Mouse (Mus musculus) left cerebral cortex, adult 8-10 months (tissue): ENCODE measurements around the gene Map2k6. TPM values are rescaled to one million over a fixed set of nuclear protein-coding genes. Genes with fewer than 3 reads are reported as not detected.

Experiments used
- DNase-seq, 2 experiments: peaks; one replicate each; pipeline ENCODE4 v3.0.0; 2022; ENCODE audit warnings: low spot score in 2 of 2
- total RNA-seq, 4 experiments: library from RNA; stranded (reverse); gene quantifications; 2 replicates each; pipeline ENCODE4 v1.2.4; 2022

Gene Map2k6
- total RNA-seq, 4 experiments from 2014 or later, result 21.9 to 23.5 (median 22.6) TPM

DNA sequence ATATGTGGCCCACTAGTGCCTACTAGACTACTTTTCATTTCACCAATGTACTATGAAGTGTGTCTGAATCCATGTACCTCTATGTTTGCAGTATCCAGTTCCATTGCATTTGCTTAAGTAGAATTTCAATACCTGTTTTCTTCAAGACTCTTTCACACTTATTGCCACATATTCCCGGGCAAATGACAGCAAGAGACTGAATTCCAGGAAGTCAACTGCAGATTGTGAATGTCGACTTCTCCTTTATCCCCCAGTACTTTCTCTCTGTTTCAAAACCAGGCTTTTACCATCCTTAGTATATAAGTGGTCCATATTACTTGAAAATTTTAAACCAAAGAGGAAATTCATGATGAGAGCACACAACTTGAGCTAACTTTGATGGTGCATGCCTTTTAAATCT lies 4.7 kb downstream of the Map2k6 start:
- no peak for DNase-seq

DNA sequence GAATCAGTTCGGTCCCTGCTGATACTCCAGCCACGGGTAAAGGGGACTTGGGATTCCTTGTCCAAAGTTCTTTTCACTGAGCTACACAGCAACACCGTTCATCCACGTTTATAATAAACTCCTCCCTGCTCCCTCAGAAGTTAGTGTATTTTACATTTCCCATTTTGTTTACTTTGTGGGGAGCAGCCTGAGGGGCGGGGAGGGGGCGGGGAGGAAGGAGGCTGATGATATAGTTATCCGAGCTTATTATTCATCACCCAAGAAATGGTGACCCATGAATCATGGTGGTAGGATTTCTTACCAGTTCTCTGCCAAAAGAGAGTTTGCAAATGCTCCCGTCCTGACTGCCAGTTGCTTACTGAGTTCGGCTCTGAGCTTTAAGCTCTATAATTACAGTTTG lies 6.7 kb downstream of the Map2k6 start:
- no peak for DNase-seq

DNA sequence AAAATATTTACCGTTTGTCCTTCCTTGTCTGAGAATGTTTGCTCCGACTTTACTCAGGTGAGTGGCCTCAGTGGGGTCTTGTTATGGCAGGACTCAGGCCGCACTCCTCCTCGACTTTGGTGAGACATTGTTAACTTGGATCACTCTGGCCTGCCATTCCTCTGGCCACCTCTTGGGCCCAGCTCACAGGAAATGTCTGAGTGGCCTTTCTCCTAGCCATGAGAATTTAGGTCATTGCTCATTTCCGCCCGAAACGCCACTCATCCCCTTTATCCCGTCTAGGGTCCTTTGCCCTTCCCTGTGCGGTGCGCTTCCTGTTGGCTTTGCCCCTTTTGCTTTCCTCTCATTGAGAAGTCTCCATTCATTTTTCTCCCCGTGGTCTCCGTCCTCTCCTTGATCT lies 10.2 kb downstream of the Map2k6 start:
- DNase-seq, result no peak

DNA sequence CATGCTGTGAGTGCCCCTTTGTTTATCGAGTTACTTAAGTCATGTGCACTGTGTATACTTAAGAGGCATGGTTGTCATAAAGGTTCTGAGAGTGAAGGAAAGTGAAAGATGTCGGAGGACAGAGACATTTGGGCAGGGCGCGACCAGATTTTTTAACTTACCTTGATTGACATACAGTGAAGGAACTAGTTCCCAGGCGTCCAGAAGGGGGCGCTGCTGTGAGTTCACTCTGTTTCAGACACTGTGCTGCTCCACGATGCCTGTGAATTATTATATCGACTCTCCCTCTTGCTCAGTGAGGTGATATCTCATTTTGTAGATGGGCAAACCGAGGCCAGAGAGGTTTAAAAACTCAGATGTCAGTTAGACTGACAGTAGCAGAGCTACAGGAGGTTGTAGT lies 10.9 kb downstream of the Map2k6 start:
- no peak for DNase-seq

DNA sequence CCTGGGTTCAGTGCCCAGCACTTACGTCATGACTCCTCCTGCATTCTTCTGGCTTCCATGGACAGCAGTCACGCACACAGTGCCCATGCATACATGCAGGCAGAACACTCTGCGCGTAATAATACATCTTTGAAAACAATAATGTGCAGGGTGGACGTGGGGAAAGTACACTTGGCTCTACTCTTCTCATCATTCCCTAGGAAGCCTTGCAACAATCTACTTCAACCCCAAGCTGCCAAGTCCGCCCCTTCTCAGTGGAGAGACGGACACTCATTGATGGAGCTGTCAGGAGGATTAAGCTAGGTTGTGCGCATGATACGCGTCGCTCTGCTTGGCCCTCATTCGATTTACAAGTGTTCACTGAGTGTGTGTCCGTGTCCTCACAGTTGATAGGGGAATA lies 12.7 kb downstream of the Map2k6 start:
- DNase-seq, result no peak

DNA sequence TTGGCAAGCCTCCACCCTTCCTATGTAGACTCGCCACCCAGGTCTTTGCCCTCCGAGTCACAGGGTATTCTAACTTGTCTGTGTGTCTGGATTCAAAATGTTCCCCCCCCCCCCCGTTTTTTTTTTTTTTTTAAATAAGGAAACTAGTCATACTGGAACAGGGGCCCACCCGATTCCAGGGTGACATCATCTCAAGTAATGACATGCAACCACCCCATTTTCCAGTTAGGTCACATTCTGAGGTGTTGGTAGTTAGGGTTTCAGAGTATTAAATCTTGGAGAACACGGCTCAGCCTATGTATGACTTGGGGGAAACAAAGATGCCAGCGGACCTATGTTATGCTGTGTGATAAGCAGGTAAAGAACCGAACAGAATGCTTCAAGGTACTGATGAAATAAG lies 15.3 kb downstream of the Map2k6 start:
- no peak for DNase-seq

DNA sequence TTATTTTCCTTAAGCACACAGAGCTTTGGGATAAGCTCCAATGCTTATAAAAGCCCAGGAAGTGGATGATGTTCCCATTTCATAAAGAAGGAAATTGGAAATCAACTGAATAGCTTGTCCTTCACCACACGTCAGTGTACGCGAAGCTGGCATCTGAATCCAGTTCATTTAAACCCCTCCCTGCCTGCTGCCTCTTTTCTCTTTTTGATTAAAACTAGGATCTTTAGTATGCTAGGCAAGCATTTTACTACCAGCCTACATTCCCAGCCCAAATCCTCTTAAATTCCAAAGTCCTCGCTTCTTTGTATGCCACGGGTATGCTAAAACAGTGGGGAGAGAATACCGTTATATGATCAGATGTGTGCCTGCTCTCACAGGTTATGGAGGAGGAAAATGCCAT lies 17.8 kb downstream of the Map2k6 start:
- DNase-seq, result no peak

DNA sequence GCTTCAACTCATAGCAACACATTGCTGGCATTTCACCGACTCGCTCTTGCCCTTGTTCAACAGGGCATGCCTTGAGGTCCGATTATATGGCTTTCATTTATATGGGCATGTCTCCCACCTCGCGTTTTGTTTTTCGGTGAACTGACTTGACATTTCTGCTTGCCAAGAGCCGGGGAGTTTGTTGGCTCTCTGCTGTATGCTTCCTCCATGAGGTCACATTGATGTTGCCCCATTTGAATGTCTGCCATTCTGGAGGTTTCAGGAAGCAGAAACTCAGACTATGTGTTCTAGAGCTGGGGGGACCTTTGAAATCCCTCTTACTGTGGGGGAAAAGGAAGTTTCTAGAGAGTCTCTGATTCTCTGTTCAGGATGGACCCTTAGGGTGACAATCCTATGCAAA lies 21.5 kb downstream of the Map2k6 start:
- DNase-seq, result no peak

DNA sequence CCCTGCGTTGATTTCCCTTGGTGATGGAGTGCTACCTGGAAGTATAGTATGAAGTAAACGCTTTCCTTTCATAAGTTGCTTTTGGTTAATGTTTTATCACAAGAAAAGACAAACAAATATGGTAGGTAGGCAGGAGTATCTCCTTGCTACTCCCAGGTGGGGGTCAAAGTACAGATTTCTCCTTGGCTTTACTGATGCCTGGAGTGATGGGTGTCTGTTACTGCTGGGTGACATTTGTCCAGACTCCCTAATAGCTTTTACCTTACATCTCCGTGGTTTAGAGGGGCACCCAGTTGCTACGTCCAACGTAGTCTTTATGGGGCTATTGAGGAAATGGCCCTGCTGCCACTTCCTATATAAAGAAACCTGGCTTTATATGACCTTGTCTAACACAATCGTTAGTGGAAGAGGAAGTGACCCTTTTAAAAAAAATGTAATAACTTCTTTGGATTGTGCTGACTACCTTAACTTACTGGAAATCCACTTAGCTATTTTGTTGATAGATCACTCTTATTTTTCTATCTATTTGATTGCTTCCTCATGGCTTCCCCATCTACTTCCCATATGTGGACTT lies 27.7 kb downstream of the Map2k6 start:
- DNase-seq, result no peak

DNA sequence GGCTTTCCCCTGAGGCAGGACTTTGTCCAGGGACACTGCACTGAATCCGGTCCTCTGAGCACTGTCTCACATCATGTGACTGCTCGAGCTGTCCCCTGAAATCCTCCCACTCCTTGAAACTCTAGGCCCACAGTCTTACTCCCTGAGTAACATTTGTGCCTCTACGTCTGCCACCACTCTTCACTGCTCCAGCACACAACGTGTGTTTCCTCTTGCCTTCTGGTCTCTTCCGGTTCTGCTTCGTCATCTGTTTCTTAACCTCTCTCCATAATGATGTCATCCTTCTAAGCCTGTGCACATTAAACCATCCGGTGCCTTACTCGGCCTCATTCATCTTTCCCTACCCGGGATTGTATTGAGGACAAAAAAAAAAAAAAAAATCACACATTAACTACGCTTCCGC lies 28.2 kb downstream of the Map2k6 start:
- no peak for DNase-seq

DNA sequence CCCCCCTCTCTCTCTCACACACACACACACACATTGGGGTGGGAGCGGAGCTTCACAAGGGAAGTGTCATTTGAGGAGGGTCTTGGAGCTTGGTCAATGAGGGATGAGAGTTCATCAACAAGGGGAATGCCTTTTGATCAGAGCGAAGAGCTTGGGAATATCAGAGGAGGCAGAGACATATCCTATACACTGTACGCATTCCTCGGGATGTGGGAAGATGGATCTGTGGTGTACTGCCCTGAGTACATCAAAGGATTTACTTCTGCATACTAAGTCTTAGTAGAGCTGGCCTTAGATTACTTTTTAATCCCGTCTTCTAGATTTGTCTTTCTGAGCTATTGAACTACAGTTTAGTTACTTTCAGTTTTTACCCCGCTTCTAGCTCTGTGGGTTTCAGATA lies 30.1 kb downstream of the Map2k6 start:
- no peak for DNase-seq

DNA sequence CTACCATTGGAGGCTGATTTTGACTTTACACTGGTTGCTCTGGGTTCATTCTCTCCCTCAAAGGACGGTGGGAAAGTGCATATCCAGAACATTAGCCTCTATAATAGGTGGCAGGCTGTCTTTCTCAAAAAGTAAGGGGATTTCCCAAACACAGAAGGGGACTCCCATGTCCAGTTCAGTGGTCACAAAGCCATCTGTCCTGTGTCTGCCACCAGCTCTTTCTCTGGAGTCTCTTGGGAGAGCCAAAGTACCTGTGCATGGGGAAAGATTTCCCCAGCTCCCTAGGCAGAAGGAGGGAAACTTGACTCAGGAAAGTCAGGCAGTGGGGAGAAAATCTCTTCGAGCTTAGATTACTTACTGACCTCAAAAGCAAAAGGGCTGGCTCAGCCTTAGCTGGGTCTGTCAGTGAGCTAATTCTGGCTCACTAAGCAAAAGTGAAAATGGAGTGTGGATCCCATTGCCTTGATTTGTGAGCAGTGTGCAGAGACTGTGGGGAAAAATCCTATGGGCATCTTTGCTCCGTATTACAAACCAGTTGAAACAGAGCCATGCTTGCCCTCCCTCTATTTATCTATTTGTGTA lies 31.0 kb downstream of the Map2k6 start:
- no peak for DNase-seq

DNA sequence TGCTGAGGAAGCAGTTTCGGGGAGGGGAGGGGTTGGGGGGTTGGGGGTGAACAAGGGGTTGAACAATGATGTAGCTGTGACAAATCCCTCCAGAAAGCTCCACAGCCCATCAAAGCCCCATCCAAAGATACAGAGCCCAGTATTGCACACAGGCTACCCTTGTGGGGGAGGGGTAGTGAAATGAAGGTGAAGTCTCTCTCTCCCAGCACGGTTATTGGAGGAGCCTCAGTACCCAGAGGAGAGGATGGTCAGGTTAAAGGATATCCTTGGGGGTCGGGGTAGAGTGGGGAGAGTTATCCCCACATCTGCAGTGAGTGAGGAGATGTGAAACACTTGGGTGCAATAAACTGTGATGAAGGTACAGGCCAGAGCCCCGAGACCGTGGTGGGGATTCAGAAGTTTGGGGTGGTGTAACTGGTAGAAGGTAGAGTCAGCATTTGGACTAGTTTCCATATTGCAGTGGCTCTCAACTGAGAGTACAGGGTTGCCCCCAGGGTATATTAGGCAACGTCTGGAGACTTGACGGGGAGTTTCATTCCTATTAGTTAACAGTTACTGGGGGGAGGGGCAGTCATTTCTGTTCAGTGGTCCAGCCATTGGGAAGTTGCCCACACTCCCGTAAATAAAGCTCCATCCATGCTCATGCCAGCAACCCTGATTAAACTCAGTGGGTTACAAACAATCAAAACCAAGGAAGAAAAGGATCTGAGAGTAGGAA lies 37.1 kb downstream of the Map2k6 start:
- DNase-seq, result no peak

DNA sequence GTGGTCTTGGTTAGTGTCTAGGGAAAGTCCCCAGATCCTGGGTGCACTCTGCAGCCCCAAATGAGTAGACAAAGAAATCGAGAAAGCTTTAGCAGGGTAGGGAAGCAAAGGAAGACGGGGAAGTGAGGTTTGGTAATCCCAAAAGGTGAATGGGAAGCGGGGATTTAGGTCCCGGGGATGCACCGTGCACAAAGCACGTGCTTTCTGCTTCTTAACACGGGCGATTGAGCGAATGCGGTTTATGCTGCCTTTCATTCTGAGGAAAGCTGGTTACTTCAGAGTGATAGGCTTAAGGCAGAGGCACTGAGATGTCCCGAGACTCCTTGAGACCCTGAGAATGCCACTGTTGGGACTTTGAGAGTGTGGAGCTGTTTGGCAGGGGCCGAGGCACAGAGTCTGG lies 38.1 kb downstream of the Map2k6 start:
- DNase-seq, result no peak

DNA sequence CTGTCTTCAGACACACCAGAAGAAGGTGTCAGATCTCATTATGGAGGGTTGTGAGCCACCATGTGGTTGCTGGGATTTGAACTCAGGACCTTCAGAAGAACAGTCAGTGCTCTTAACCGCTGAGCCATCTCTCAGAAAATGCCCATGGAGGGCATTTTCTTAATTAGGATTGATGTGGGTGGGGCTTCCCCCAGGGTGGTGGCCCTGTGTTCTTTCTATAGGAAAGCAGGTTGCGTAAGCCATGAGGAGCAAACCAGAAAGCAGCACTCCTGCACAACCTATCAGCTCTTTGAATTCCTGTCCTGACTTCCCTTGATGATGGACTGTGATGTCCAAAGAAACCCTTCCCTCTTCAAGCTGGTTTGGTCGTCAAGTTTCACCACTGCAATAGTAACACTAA lies 39.2 kb downstream of the Map2k6 start:
- DNase-seq, result no peak

DNA sequence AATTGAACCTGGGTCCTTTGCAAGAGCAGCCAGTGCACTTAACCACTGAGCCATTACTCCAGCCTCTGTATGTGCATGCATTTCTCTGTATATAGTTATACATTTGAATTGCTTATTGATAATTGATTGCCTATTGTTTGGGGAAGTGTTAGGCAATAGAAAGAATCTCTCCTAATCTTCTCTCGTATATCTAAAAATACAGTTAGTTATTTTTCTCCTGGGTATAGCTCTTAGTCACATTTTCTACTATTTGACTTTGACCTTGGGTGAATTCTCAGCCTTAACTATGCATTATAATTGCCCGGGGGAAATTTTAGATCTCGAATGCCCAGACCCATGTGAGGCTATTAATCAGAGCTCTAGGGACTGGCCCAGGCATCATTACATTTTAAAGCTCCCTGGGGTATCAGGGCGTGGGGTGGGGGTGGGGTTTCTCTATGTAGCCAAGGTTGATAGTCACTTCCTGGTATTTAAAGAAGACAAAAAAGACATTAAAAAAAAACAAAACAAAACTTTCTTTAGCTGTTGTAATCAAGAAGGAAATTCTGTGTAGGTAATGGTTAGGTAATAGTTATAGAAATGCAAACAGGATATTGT lies 39.9 kb downstream of the Map2k6 start:
- no peak for DNase-seq

DNA sequence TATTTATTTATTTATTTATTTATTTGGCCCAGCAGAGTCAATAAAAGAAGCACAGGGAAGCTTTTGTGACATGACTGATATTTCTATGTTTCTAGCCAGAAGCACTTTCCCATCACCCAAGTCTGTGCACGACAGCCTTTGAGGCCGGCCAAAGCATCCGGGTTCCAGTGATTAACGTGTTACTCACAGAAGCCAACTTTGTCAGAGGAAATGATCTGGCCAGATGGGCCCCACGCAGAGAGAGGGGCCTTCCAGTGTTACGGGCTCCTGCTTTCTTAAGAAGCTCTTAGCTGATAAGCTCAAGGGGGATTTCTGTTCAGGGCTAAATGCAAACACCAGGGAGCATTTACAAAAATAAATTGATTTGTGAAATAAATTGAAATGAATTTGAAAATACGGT lies 40.4 kb downstream of the Map2k6 start:
- no peak for DNase-seq

DNA sequence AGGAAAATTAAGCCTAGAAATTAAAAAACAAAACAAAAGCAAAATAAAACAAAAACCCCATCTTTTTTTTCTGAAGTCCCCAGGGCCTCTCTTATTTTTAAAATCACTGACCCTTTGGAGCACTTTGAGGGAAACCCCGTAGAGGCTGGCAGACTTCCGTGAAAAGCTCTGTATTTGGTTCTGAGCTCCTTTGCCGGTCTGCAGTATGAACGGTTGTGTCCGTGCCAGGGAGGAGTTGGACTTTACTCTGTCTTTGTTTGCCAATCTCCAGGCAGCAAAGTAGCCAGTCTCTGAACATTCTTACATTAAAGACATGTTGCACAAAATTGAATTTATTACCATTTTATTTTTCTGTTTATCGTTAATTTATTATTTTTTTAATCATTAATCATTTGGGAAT lies 45.7 kb downstream of the Map2k6 start:
- no peak for DNase-seq

DNA sequence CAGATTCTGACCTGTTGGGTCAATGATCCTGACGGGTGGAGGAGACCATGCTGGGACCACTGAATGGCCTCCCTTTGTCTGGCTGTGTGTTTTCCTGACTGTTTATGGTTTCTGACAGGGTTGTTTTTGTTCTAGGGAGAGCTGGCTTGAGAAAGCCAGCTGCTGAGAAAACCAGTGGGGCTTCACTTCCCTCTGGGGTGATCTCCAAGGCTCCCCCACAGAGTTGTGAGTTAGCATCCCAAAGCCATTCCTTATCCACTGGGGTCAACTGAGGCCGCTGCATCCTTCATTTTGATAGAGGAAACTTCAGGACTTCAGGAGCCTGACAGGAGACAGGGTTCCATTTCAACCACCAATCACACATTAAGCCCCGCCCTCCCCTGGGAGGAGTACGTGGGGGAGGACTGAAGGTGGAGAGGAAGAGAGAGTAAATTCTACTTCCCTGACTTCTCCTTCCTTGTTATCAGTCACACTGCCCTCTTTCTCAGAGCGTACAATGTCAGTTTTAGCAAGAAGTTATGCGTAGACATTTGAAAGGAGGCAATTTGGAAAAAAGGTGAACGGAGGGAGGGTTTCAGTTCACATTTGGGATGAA lies 49.3 kb downstream of the Map2k6 start:
- DNase-seq, result no peak

DNA sequence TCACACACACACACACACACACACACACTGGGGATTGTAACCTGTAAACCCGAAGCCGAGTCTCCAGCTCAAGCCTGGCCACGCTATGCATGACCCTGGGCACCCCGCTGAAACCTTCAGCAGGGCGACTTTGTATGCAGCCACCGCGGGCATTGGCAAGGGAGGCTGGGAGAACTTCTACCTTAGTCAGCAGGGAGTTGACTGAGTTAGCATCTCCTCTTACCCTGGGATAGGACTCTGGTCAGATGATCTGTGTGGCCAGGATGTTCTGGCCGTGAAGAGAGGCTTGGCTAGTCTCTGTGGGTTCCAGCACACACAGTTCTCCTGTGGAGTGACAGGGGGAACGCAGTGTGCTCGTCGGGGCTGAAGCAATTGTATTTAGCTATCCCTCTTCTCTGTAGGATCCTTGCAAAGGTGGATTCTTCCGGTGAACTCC lies 49.8 kb downstream of the Map2k6 start:
- no peak for DNase-seq

DNA sequence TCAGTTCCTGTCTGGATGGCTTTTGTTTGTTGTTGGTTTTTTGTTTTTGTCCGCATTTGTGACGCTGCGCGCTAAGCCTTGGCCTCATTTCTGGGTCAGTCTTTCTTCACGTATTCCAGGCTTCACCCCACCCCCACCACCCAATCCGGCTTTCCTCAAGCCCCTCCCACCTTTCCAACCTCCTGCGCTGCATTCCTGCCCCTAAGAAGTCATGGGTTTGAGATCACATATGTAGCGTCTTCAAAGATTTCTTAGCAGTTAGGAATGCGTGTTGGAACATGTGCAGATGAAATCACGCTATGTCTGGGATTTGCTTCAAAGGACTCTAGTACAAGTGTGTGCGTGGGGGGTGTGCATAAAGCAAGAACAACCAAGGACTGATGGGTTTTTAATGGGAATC lies 50.3 kb downstream of the Map2k6 start:
- DNase-seq, result no peak

DNA sequence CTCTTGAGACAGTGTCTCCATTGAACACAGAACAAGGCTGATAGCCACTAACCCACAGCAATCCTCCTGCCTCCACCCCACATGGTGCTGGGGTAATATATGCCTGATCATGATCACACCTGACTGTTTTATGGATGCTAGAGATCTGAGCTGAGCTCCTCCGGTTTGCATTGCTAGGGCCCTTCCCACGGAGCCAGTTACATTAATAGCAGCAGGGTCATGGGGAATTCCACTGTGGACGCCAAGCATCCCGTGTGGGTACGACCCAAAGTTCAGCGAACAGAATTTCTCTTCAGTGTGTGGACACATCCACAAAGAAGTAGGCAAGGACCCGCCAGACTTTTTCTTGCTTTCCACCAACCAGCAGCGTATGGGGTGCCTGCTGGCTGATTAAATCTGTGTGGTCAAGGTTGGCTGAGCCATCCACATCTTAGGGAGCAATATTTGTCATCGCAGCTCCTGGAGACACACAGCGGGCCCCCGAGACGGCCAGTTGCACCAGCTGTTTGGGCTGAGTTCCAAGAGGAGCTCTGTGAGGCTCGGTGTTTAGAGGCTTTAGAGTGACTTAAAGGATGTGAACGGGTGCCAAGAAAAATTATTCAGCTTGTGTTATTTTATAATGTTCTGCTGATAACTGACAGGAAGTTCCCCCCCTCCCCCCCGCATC lies 51.3 kb downstream of the Map2k6 start:
- no peak for DNase-seq
